Comparison of ENCODE assay signal across 1 mouse cellular context in the genomic region with DNA sequence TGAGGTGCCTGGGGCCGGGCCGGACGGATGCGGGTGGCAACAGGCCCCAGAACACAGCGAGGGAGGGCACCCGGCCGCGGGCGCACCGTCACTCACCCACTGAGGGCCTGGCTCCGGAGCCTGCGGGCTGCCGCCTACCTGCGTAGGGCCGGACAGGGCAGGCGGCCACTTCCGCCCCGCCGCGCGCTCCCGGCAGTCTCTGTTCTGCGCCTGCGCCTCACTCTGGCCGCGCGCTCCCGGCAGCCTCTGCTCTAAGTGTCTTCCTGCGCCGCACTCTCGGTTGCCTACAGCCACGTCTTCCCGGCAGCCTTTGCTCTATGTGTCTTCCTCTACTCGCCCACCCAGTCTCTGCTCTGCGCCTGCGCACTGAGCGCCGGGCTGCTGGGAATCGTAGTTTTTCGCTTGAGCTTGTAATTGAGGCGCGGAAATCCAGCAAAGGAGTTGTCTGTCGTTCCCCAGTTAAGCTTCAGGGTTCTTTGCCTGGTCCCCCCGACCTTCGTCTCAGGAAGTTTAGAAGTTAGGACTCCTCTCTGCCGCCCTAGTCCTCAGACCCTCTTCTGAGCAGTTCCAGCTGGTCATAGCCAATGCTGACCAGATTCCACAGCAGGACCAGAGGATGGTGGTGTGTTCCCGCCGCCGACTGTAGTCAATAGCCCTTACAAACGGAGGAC.
TF ChIP-seq lines count a peak whose summit lies in the region.

A gene (minus strand): TSS at position 253 of the 671 bp plus-strand sequence.

TF ChIP-seq in MEL, 35 proteins besides CTCF, POLR2A, EP300 and RAD21 (continued from another document):
- peak; percentile 97 for TF ChIP-seq ZMIZ1 (IDR thresholded peaks at IDR 0.05; ENCODE audit: low read depth, low read length)
- peak; percentile 99 for TF ChIP-seq KAT2A (conservative IDR thresholded peaks at IDR 0.05; ENCODE audit: low read depth, low read length)
